Mouse (Mus musculus): ENCODE measurements around the gene Msrb3. TPM values are rescaled to one million over a fixed set of nuclear protein-coding genes. Genes with fewer than 3 reads are reported as not detected.

The Msrb3 gene
- polyA plus RNA-seq, 1 experiment, result not detected

GRCm38 (mm10) chr10:120736508-120737069, 162.3 kb downstream of the Msrb3 start:
- TF ChIP-seq TAL1 (IDR thresholded peaks at IDR 0.05; ENCODE audit: low read length) (no peak), GATA1 (IDR thresholded peaks at IDR 0.05; ENCODE audit: low read length) (no peak)
- no peaks in the 10 kb centered on the region for H3K36me3 ChIP-seq (ENCODE audit: control insufficient read depth)
- no peak overlapping the region for H3K4me3 ChIP-seq (replicated peaks)

GRCm38 (mm10) chr10:120735722-120736507, 163.0 kb downstream of the Msrb3 start:
- no peaks in the 10 kb centered on the region for H3K9me3 ChIP-seq (ENCODE audit: control insufficient read depth, low read length)
- no peaks in the 10 kb centered on the region for H3K4me1 ChIP-seq (ENCODE audit: control insufficient read depth)
- no peaks in the 10 kb centered on the region for H3K36me3 ChIP-seq (ENCODE audit: control insufficient read depth)
- peaks cover 9% of the 10 kb centered on the region for H3K27me3 ChIP-seq (ENCODE audit: control insufficient read depth)
- H3K4me3 ChIP-seq (replicated peaks), result no peak overlapping the region
- TF ChIP-seq TAL1 (IDR thresholded peaks at IDR 0.05; ENCODE audit: low read length) (no peak), GATA1 (IDR thresholded peaks at IDR 0.05; ENCODE audit: low read length) (no peak)

More at GRCm38 (mm10) chr10:120736508-120737069, 162.3 kb downstream of the Msrb3 start:
- no peaks in the 10 kb centered on the region for H3K9me3 ChIP-seq (ENCODE audit: control insufficient read depth, low read length)
- H3K4me1 ChIP-seq (ENCODE audit: control insufficient read depth), result no peaks in the 10 kb centered on the region
- peaks cover 9% of the 10 kb centered on the region for H3K27me3 ChIP-seq (ENCODE audit: control insufficient read depth)

GRCm38 (mm10) chr10:120734364-120734763, 164.5 kb downstream of the Msrb3 start:
- no peak for TF ChIP-seq TAL1 (IDR thresholded peaks at IDR 0.05; ENCODE audit: low read length)
- no peak for TF ChIP-seq GATA1 (IDR thresholded peaks at IDR 0.05; ENCODE audit: low read length)

More at GRCm38 (mm10) chr10:120734364-120734763, 164.5 kb downstream of the Msrb3 start:
- Histone ChIP-seq H3K9me3 (ENCODE audit: control insufficient read depth, low read length) (no peaks in the 10 kb centered on the region), H3K4me1 (ENCODE audit: control insufficient read depth) (no peaks in the 10 kb centered on the region), H3K36me3 (ENCODE audit: control insufficient read depth) (no peaks in the 10 kb centered on the region), H3K4me3 (replicated peaks) (no peak overlapping the region), H3K27me3 (ENCODE audit: control insufficient read depth) (peaks cover 9% of the 10 kb centered on the region)

Other genes starting within 250 kb of the Msrb3 start
- gene Lemd3, start 80.2 kb upstream of the Msrb3 start, polyA plus RNA-seq (2012), result 0.26 and 0.36 TPM in 2 replicates
- not detected in 2 replicates for gene Wif1, start 134.9 kb upstream of the Msrb3 start, polyA plus RNA-seq (2012)

Measured in erythroblast, embryonic 14.5 days (primary cell).